Mouse (Mus musculus) inflammation-experienced regulatory T-cells (primary cell): ENCODE results near the gene Tmbim1. TPM values are rescaled to one million over a fixed set of nuclear protein-coding genes. Genes with fewer than 3 reads are reported as not detected.

Experiments used
- polyA plus RNA-seq, 2 experiments: library from polyadenylated mRNA; unstranded; fragments of 100-300 nt; shearing (Covaris generic); gene quantifications; one replicate each; pipeline ENCODE4 v1.2.1; 2017

The Tmbim1 gene
- polyA plus RNA-seq, result 10 to 100 TPM; 23.9 to 31.8 TPM

DNA sequence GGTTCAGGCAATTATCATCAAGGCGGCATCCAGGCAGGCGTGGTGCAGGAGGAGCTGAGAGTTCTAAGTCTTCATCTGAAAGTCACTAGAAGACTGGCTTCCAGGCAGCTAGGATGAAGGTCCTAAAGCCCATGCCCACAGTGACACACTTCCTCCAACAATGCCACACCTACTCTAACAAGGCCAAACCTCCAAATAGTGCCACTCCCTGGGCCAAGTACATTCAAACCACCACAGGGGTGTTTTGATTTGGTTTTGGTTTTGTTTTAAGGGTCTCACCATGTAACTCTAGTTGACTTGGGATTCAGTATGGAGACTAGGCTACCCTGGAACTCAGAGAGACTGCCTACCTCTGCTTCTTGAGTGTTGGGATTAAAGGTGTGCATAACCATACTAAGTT, at the start of gene Tmbim1:
Gene Tmbim1, minus strand, starts transcription at position 101 of the 400 bp plus-strand sequence.

DNA sequence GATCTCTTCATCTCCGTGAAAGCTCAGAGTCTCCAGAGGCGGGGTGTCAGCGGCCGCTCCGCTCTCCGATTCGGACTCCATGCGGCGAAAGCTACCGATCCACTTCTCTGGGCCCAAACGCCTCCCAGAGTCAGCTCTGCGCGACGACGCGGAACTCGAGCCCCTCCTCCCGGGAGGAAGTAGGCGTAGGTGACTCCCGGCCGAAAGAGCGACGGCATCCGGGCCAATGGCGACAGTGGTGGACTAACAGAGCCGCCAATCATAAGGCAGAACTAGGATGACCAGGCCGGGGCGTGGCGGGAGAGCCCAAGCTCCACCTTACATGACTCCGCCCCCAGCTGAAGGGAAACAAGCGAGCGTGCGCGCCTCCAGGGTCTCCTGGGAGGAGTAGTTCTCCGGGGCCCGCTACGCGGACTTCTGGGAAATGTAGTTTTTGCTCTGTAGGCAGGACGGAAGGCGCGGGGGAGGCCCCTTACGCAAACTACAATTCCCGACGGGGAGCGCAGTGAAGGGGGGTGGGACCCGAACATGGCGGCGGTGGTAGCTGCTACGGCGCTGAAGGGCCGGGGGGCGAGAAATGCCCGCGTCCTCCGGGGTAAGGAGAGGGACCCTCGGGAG, 20.8 kb downstream of the Tmbim1 start, which contains the start of the genes Aamp and Pnkd:
Gene Aamp, minus strand, starts transcription at position 196 of the 618 bp plus-strand sequence.
Gene Pnkd, plus strand, starts transcription at position 388 of the 618 bp plus-strand sequence.

DNA sequence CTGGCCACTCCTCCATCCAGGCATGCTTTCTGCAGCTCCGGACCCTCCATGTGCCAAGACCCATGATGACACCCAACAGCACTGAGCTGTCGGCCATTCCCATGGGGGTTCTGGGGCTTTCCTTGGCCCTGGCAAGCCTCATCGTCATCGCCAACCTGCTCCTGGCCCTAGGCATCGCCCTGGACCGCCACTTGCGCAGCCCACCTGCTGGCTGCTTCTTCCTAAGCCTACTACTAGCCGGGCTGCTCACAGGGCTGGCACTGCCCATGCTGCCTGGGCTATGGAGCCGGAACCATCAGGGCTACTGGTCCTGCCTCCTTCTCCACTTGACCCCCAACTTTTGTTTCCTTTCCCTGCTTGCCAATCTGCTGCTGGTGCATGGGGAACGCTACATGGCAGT, 26.9 kb downstream of the Tmbim1 start, which contains the start of gene Gpbar1:
Gene Gpbar1, plus strand, starts transcription at position 13 of the 400 bp plus-strand sequence.

Other genes with a start within 250 kb of the Tmbim1 start
- gene Tns1, start 181.2 kb downstream of the Tmbim1 start, polyA plus RNA-seq, result 10 to 100 TPM in 1 of 2 experiments, 1 to 10 TPM in 1; 6.1 to 45.1 TPM
- gene Rufy4, start 180.1 kb downstream of the Tmbim1 start, polyA plus RNA-seq, result under 1 TPM; 0.11 to 0.72 TPM
- under 1 TPM; 0.05 to 0.83 TPM for gene Cxcr2, start 151.6 kb downstream of the Tmbim1 start, polyA plus RNA-seq
- under 1 TPM in 1 of 2 experiments, not detected in 1; 0.22 TPM for gene Cxcr1, start 111.0 kb downstream of the Tmbim1 start, polyA plus RNA-seq
- gene Arpc2, start 69.5 kb downstream of the Tmbim1 start, polyA plus RNA-seq, result 1,000 to 10,000 TPM in 1 of 2 experiments, 100 to 1,000 TPM in 1; 961 to 1,093 TPM
- gene Gpbar1, start 27.1 kb downstream of the Tmbim1 start, polyA plus RNA-seq, result 1 to 10 TPM in 1 of 2 experiments, not detected in 1; 3.0 TPM
- gene Aamp, start 20.9 kb downstream of the Tmbim1 start, polyA plus RNA-seq, result 100 to 1,000 TPM; 210 to 261 TPM
- 10 to 100 TPM; 76.6 to 76.9 TPM for gene Pnkd, start 20.7 kb downstream of the Tmbim1 start, polyA plus RNA-seq
- not detected for gene Catip, start 56.5 kb upstream of the Tmbim1 start, polyA plus RNA-seq
- 1 to 10 TPM; 1.0 to 6.0 TPM for gene Slc11a1, start 69.6 kb upstream of the Tmbim1 start, polyA plus RNA-seq
- 1 to 10 TPM; 4.8 to 6.9 TPM for gene Ctdsp1, start 85.9 kb upstream of the Tmbim1 start, polyA plus RNA-seq
- under 1 TPM; 0.22 to 0.38 TPM for gene Vil1, start 103.8 kb upstream of the Tmbim1 start, polyA plus RNA-seq
- gene Cnot9, start 200.4 kb upstream of the Tmbim1 start, polyA plus RNA-seq, result 10 to 100 TPM; 26.8 to 34.2 TPM
- 1 to 10 TPM; 1.1 to 2.2 TPM for gene Plcd4, start 237.3 kb upstream of the Tmbim1 start, polyA plus RNA-seq
- gene Usp37, start 238.7 kb upstream of the Tmbim1 start, polyA plus RNA-seq, result 10 to 100 TPM; 12.9 to 13.4 TPM